Mouse (Mus musculus): ENCODE results near the gene Dmd. TPM values are rescaled to one million over a fixed set of nuclear protein-coding genes. Genes with fewer than 3 reads are reported as not detected.

The Dmd gene
- polyA plus RNA-seq, 1 experiment from 2014 or later = 35.9 TPM

DNA sequence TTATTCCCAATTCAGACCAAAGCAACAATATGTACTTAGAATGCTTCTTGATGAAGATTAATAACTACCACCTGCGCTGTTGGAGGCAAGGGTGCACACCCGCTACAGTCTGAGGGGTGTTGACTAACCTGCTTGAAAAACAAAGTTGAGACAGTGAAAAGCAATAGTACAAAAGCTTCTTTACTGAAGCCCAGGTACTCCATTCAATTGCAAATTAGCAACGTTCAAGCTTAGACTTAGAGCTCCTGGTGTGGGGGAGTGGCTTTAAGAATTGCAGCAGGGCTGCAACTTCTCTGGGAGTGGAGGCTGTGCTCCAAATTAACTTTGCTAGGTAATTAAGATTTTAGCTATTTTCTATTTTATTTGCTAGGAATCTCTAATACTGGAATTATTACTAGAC lies 1495.3 kb downstream of the Dmd start:
- H3K27ac ChIP-seq (ENCODE audit: low read depth, low read length) = no peak overlapping the region
- H3K4me1 ChIP-seq (ENCODE audit: control insufficient read depth, insufficient read depth, low read length) = no peaks in the 10 kb centered on the region
- no peak for ATAC-seq (replicated peaks; ENCODE audit: insufficient number of reproducible peaks, low FRiP score, low TSS enrichment)
- H3K9me3 ChIP-seq (replicated peaks; ENCODE audit: control insufficient read depth, low read length) = no peaks in the 10 kb centered on the region
- no peaks in the 10 kb centered on the region for H3K27me3 ChIP-seq (ENCODE audit: control insufficient read depth, insufficient read depth, low read length)
- H3K4me2 ChIP-seq = no peak overlapping the region
- WGBS (ENCODE audit: insufficient replicate concordance) = 49% methylated on average over 3 of the region's 3 CpGs
- no peak overlapping the region for H3K4me3 ChIP-seq (ENCODE audit: low read depth, low read length)
- H3K9ac ChIP-seq (ENCODE audit: low read depth, low read length) = no peak overlapping the region
- H3K36me3 ChIP-seq (ENCODE audit: control insufficient read depth, insufficient read depth, low read length) = no peaks in the 10 kb centered on the region

DNA sequence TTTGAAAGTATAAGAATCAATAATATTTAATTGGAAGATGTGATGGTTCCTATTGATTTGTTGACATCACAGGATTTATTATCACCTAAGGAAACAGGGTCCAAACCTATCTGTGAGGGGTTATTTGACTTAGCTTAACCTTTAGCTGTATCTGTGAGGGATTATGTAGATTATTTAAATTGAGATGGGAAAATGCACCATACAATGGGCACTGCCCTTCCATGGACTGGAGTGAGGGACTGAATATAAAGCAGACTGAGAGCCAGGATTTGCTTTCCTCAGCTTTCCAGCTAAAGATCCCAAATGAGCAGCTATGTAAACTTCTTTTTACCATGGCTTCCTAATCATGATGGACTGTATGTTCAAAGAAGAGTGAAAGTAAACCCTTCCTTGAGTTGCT lies 1496.0 kb downstream of the Dmd start:
- ATAC-seq (replicated peaks; ENCODE audit: insufficient number of reproducible peaks, low FRiP score, low TSS enrichment) = no peak
- Histone ChIP-seq H3K27me3 (ENCODE audit: control insufficient read depth, insufficient read depth, low read length) (no peaks in the 10 kb centered on the region), H3K36me3 (ENCODE audit: control insufficient read depth, insufficient read depth, low read length) (no peaks in the 10 kb centered on the region), H3K4me3 (ENCODE audit: low read depth, low read length) (no peak overlapping the region), H3K4me1 (ENCODE audit: control insufficient read depth, insufficient read depth, low read length) (no peaks in the 10 kb centered on the region), H3K4me2 (no peak overlapping the region), H3K27ac (ENCODE audit: low read depth, low read length) (no peak overlapping the region), H3K9ac (ENCODE audit: low read depth, low read length) (no peak overlapping the region), H3K9me3 (replicated peaks; ENCODE audit: control insufficient read depth, low read length) (no peaks in the 10 kb centered on the region)

DNA sequence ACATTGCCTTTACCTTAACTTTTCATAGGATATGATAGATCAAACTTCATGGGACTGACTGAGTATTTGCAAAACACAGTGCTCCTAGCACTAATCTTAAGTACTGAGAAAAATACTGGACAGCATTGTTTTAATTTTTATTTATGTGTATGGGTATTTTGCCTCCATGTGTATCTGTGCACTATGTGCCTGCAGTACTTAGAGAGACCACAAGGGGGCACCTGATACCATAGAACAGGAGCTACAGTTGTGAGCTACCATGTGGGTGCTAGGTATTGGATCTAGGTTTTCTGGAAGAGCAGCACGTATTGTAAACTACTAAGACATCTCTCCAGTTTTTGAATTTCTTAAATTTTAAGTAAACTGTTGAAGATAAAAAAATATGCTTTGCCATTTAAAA lies 1505.8 kb downstream of the Dmd start:
- Histone ChIP-seq H3K27me3 (ENCODE audit: control insufficient read depth, insufficient read depth, low read length) (no peaks in the 10 kb centered on the region), H3K4me1 (ENCODE audit: control insufficient read depth, insufficient read depth, low read length) (no peaks in the 10 kb centered on the region), H3K4me2 (no peak overlapping the region), H3K36me3 (ENCODE audit: control insufficient read depth, insufficient read depth, low read length) (no peaks in the 10 kb centered on the region), H3K9me3 (replicated peaks; ENCODE audit: control insufficient read depth, low read length) (no peaks in the 10 kb centered on the region), H3K9ac (ENCODE audit: low read depth, low read length) (no peak overlapping the region), H3K4me3 (ENCODE audit: low read depth, low read length) (no peak overlapping the region), H3K27ac (ENCODE audit: low read depth, low read length) (no peak overlapping the region)
- WGBS (ENCODE audit: insufficient replicate concordance) = 78% methylated on average over 1 of the region's 1 CpGs
- no peak for ATAC-seq (replicated peaks; ENCODE audit: insufficient number of reproducible peaks, low FRiP score, low TSS enrichment)

DNA sequence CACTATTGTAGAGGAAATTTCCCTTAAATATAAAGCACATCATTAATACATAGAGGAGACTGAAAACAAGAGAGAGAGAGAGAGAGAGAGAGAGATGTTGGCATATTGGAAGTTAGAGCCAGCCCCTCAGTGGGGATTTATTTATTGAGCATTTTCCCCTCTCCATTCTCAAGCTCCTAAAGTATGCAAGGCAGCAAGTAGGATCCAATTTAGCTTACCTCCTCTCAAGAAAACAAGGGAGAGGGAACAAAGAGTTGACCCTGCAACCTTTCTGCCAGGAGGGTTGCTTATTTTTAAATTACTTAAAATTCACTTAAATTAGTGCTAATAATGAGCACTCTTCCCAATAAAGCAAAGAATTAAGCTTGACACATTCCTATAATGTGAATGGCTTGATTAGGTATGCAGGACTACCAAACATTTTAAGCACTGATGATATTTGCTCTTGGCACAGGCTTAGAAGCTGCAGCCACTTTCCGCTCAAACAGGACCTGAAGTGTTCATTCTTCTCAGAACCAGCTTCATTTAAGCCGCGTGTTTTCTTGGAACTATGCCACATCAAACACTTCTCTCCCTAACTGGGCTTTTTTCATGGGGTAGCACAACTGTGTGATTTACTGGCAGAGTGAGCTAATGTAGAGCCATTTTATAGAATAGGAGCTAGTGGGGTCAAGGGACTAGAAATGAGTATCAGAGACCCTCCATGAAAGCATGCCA lies 1566.1 kb downstream of the Dmd start:
- no peak for ATAC-seq (replicated peaks; ENCODE audit: insufficient number of reproducible peaks, low FRiP score, low TSS enrichment)
- H3K4me3 ChIP-seq (ENCODE audit: low read depth, low read length) = no peak overlapping the region
- no peak overlapping the region for H3K27ac ChIP-seq (ENCODE audit: low read depth, low read length)
- no peak overlapping the region for H3K9ac ChIP-seq (ENCODE audit: low read depth, low read length)
- H3K27me3 ChIP-seq (ENCODE audit: control insufficient read depth, insufficient read depth, low read length) = no peaks in the 10 kb centered on the region
- no peaks in the 10 kb centered on the region for H3K9me3 ChIP-seq (replicated peaks; ENCODE audit: control insufficient read depth, low read length)
- H3K4me1 ChIP-seq (ENCODE audit: control insufficient read depth, insufficient read depth, low read length) = no peaks in the 10 kb centered on the region
- H3K36me3 ChIP-seq (ENCODE audit: control insufficient read depth, insufficient read depth, low read length) = no peaks in the 10 kb centered on the region
- WGBS (ENCODE audit: insufficient replicate concordance) = 74% methylated on average over 3 of the region's 3 CpGs
- no peak overlapping the region for H3K4me2 ChIP-seq

DNA sequence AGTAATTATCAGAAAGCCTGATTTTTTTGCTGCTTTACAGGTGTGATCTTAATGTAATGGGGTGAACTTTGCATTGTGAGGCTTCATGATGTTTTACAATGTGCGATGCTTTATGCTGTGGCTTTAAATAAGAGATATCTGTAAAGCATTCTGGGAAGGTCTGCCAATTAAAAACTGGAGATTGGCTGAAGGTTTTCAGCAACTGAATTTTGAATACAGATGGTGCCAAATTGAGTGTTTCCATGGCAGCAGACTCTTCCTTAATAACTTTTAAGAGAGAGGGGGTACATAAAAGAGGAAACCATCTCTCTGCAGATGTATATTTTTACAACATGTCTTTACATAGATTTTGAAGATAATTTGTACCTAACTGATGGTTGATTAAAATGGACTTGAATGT lies 1603.3 kb downstream of the Dmd start:
- Histone ChIP-seq H3K4me1 (ENCODE audit: control insufficient read depth, insufficient read depth, low read length) (no peaks in the 10 kb centered on the region), H3K27me3 (ENCODE audit: control insufficient read depth, insufficient read depth, low read length) (no peaks in the 10 kb centered on the region), H3K4me2 (no peak overlapping the region), H3K9me3 (replicated peaks; ENCODE audit: control insufficient read depth, low read length) (no peaks in the 10 kb centered on the region), H3K4me3 (ENCODE audit: low read depth, low read length) (no peak overlapping the region), H3K36me3 (ENCODE audit: control insufficient read depth, insufficient read depth, low read length) (no peaks in the 10 kb centered on the region), H3K9ac (ENCODE audit: low read depth, low read length) (no peak overlapping the region), H3K27ac (ENCODE audit: low read depth, low read length) (no peak overlapping the region)
- ATAC-seq (replicated peaks; ENCODE audit: insufficient number of reproducible peaks, low FRiP score, low TSS enrichment) = no peak
- WGBS (ENCODE audit: insufficient replicate concordance) = 79% methylated on average over 1 of the region's 1 CpGs

DNA sequence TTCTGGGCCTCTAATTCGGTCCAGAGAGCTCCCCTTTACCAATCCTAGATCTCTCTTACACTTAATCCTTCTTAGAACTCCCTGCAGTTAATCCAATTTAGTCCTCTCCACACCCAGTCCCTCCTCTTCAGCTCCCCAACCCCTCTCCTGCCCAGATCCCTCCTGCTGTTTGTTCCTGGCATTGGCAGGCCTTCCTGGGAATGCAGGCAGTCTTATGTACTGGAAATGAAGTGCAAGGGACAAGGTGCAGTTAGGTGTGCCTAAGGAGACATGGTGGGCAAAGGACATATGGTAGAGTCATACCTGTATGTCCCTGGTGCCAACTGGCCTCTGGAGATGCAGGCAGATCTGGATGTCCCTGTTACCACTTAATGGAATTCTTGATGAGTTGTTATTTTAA lies 1604.8 kb downstream of the Dmd start:
- no peak overlapping the region for H3K4me3 ChIP-seq (ENCODE audit: low read depth, low read length)
- H3K9me3 ChIP-seq (replicated peaks; ENCODE audit: control insufficient read depth, low read length) = no peaks in the 10 kb centered on the region
- H3K9ac ChIP-seq (ENCODE audit: low read depth, low read length) = no peak overlapping the region
- H3K4me2 ChIP-seq = no peak overlapping the region
- 0% methylated on average over 1 of the region's 1 CpGs for WGBS (ENCODE audit: insufficient replicate concordance)
- H3K27me3 ChIP-seq (ENCODE audit: control insufficient read depth, insufficient read depth, low read length) = no peaks in the 10 kb centered on the region
- no peak for ATAC-seq (replicated peaks; ENCODE audit: insufficient number of reproducible peaks, low FRiP score, low TSS enrichment)
- H3K27ac ChIP-seq (ENCODE audit: low read depth, low read length) = no peak overlapping the region
- no peaks in the 10 kb centered on the region for H3K4me1 ChIP-seq (ENCODE audit: control insufficient read depth, insufficient read depth, low read length)
- H3K36me3 ChIP-seq (ENCODE audit: control insufficient read depth, insufficient read depth, low read length) = no peaks in the 10 kb centered on the region

DNA sequence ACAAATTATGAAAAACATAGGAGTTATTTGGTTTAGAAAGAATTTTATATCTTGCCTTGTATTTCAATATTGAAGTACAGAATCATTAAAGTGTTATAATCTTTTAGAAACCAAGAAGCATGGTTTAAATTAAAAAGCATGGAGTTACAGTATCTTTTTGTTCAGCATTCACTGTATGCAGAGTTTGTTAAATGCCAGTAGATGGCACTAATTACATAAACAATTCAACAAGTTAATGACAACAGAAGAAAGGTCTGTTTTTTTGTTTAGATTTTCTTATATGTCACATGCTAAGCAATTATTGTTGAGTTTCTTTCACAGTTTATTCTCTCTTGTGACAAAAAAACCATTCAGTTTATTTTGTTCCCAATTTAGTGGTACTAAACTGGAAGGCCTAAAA lies 1649.8 kb downstream of the Dmd start:
- H3K9ac ChIP-seq (ENCODE audit: low read depth, low read length) = no peak overlapping the region
- H3K27me3 ChIP-seq (ENCODE audit: control insufficient read depth, insufficient read depth, low read length) = no peaks in the 10 kb centered on the region
- H3K27ac ChIP-seq (ENCODE audit: low read depth, low read length) = no peak overlapping the region
- no peaks in the 10 kb centered on the region for H3K4me1 ChIP-seq (ENCODE audit: control insufficient read depth, insufficient read depth, low read length)
- H3K4me2 ChIP-seq = no peak overlapping the region
- no peaks in the 10 kb centered on the region for H3K36me3 ChIP-seq (ENCODE audit: control insufficient read depth, insufficient read depth, low read length)
- H3K4me3 ChIP-seq (ENCODE audit: low read depth, low read length) = no peak overlapping the region
- H3K9me3 ChIP-seq (replicated peaks; ENCODE audit: control insufficient read depth, low read length) = no peaks in the 10 kb centered on the region
- ATAC-seq (replicated peaks; ENCODE audit: insufficient number of reproducible peaks, low FRiP score, low TSS enrichment) = no peak

DNA sequence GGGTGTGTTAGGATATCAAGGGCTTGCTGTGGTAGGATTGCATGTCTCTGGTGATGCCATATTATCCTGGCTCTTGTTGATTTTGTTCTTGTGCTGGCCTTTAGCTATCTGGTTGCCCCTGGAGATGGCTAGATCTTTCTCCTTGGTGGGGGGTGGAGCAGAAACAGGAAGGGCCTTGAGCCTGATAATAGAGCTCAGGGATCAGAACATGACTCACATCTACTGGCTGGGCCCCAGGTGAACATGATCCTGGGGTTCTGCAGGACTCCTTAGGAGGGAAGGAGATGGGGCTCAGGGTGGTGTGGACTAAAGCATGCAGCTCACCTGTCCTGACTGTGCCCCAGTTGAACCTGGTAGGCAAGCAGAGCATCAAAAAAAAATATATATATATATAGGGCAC lies 1691.8 kb downstream of the Dmd start:
- no peak for ATAC-seq (replicated peaks; ENCODE audit: insufficient number of reproducible peaks, low FRiP score, low TSS enrichment)

DNA sequence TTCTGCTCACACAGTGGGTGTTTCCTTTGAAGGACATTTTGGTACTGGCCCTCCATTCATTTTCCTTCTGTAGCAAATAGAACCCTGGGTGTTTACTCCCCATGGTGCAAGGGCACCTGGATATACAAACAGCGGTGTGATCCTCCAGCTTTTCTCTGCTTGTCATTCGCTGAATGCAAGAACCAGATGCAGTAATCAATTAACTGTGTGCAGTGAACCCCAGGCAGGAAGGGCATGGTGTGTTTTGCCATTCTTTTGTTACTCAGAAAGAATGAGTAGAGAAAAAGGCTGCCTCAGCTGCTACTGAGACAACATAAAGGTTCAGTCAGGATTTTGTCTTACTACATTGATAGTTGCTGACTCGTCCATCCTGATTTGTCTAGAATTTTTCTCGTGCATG lies 1799.0 kb downstream of the Dmd start:
- Histone ChIP-seq H3K9ac (ENCODE audit: low read depth, low read length) (no peak overlapping the region), H3K4me2 (no peak overlapping the region), H3K4me3 (ENCODE audit: low read depth, low read length) (no peak overlapping the region), H3K9me3 (replicated peaks; ENCODE audit: control insufficient read depth, low read length) (no peaks in the 10 kb centered on the region), H3K36me3 (ENCODE audit: control insufficient read depth, insufficient read depth, low read length) (no peaks in the 10 kb centered on the region), H3K27ac (ENCODE audit: low read depth, low read length) (no peak overlapping the region), H3K4me1 (ENCODE audit: control insufficient read depth, insufficient read depth, low read length) (no peaks in the 10 kb centered on the region), H3K27me3 (ENCODE audit: control insufficient read depth, insufficient read depth, low read length) (no peaks in the 10 kb centered on the region)
- ATAC-seq (replicated peaks; ENCODE audit: insufficient number of reproducible peaks, low FRiP score, low TSS enrichment) = no peak
- 43% methylated on average over 4 of the region's 4 CpGs for WGBS (ENCODE audit: insufficient replicate concordance)

More for the DNA sequence above, 1691.8 kb downstream of the Dmd start:
- H3K36me3 ChIP-seq (ENCODE audit: control insufficient read depth, insufficient read depth, low read length) = no peaks in the 10 kb centered on the region
- H3K4me2 ChIP-seq = no peak overlapping the region
- H3K27ac ChIP-seq (ENCODE audit: low read depth, low read length) = no peak overlapping the region
- no peaks in the 10 kb centered on the region for H3K27me3 ChIP-seq (ENCODE audit: control insufficient read depth, insufficient read depth, low read length)
- no peak overlapping the region for H3K4me3 ChIP-seq (ENCODE audit: low read depth, low read length)
- H3K9me3 ChIP-seq (replicated peaks; ENCODE audit: control insufficient read depth, low read length) = no peaks in the 10 kb centered on the region
- H3K9ac ChIP-seq (ENCODE audit: low read depth, low read length) = no peak overlapping the region
- H3K4me1 ChIP-seq (ENCODE audit: control insufficient read depth, insufficient read depth, low read length) = no peaks in the 10 kb centered on the region
